Mouse (Mus musculus): Measurements from ENCODE around the gene Defb9.
"Not testable (repeated sequence)": the region's sequence is repeated elsewhere in the genome, so short reads cannot be mapped to it uniquely, and the experiment has no call there.

Gene Defb9

GRCm38 (mm10) chr8:21885321-21885720 is at the start of gene Defb9:
Gene Defb9 (minus strand): TSS chr8:21885421.
- DNase-seq (ENCODE audit: low read depth, low spot score), result not testable (repeated sequence)

GRCm38 (mm10) chr8:21932610-21933009 is 47.4 kb upstream of the Defb9 start, which contains the start of gene Defb15:
Gene Defb15 (minus strand): TSS chr8:21932710.
- DNase-seq (ENCODE audit: low read depth, low spot score), result no peak

GRCm38 (mm10) chr8:21930754-21931153 is 45.5 kb upstream of the Defb9 start:
- not testable (repeated sequence) for DNase-seq (ENCODE audit: low read depth, low spot score)

GRCm38 (mm10) chr8:21915625-21916024 is 30.4 kb upstream of the Defb9 start:
- DNase-seq (ENCODE audit: low read depth, low spot score), result no peak

GRCm38 (mm10) chr8:21912554-21912953 is 27.3 kb upstream of the Defb9 start:
- DNase-seq (ENCODE audit: low read depth, low spot score), result no peak

GRCm38 (mm10) chr8:21911931-21912330 is 26.7 kb upstream of the Defb9 start:
- no peak for DNase-seq (ENCODE audit: low read depth, low spot score)

- not testable (repeated sequence) for DNase-seq (ENCODE audit: low read depth, low spot score)
Measured at GRCm38 (mm10) chr8:21906290-21906689, 21.1 kb upstream of the Defb9 start, which contains the start of gene Defb11. Gene Defb11 (minus strand): TSS chr8:21906412.

- DNase-seq (ENCODE audit: low read depth, low spot score), result not testable (repeated sequence)
Measured at GRCm38 (mm10) chr8:21858586-21858985, 26.6 kb downstream of the Defb9 start, which contains the start of gene Defb10. Gene Defb10 (plus strand): TSS chr8:21858901.
